Mouse (Mus musculus): ENCODE measurements around the gene C8g. TPM values are rescaled to one million over a fixed set of nuclear protein-coding genes. Genes with fewer than 3 reads are reported as not detected.

Gene C8g
- polyA plus RNA-seq, 1 experiment from 2014 or later: 5.9 TPM

- Histone ChIP-seq H3K4me2 (ENCODE audit: low read length) (no peak overlapping the region), H3K27me3 (ENCODE audit: control insufficient read depth, insufficient read depth, low read depth, low read length) (no peaks in the 10 kb centered on the region), H3K4me3 (ENCODE audit: low read depth, low read length) (no peak overlapping the region), H3K9ac (ENCODE audit: low read depth, low read length) (no peak overlapping the region), H3K27ac (ENCODE audit: low read length) (no peak overlapping the region), H3K9me3 (replicated peaks; ENCODE audit: control insufficient read depth, low read length, poor library complexity, severe bottlenecking) (no peaks in the 10 kb centered on the region), H3K4me1 (ENCODE audit: control insufficient read depth, insufficient read depth, low read length) (no peaks in the 10 kb centered on the region), H3K36me3 (ENCODE audit: control insufficient read depth, insufficient read depth, low read length) (no peaks in the 10 kb centered on the region)
- 88% methylated on average over 8 of the region's 8 CpGs for WGBS
- ATAC-seq: no peak
These were observed 24.0 kb downstream of the C8g start for GRCm38 (mm10) chr2:25477541-25477940.

- Histone ChIP-seq H3K9ac (ENCODE audit: low read depth, low read length) (no peak overlapping the region), H3K27ac (ENCODE audit: low read length) (no peak overlapping the region), H3K27me3 (ENCODE audit: control insufficient read depth, insufficient read depth, low read depth, low read length) (no peaks in the 10 kb centered on the region), H3K4me2 (ENCODE audit: low read length) (no peak overlapping the region), H3K36me3 (ENCODE audit: control insufficient read depth, insufficient read depth, low read length) (no peaks in the 10 kb centered on the region), H3K9me3 (replicated peaks; ENCODE audit: control insufficient read depth, low read length, poor library complexity, severe bottlenecking) (no peaks in the 10 kb centered on the region), H3K4me1 (ENCODE audit: control insufficient read depth, insufficient read depth, low read length) (no peaks in the 10 kb centered on the region), H3K4me3 (ENCODE audit: low read depth, low read length) (no peak overlapping the region)
- ATAC-seq: no peak
- 76% methylated on average over 2 of the region's 2 CpGs for WGBS
These were observed 29.0 kb downstream of the C8g start for GRCm38 (mm10) chr2:25472550-25472949.

- H3K27me3 ChIP-seq (ENCODE audit: control insufficient read depth, insufficient read depth, low read depth, low read length): no peaks in the 10 kb centered on the region
- no peak within 1 kb of the TSS for H3K9ac ChIP-seq (ENCODE audit: low read depth, low read length)
- no peaks in the 10 kb centered on the region for H3K36me3 ChIP-seq (ENCODE audit: control insufficient read depth, insufficient read depth, low read length)
- WGBS: 68% methylated on average over 6 of the region's 6 CpGs
- no peak within 1 kb of the TSS for H3K4me2 ChIP-seq (ENCODE audit: low read length)
- no peaks in the 10 kb centered on the region for H3K4me1 ChIP-seq (ENCODE audit: control insufficient read depth, insufficient read depth, low read length)
- ATAC-seq: no peak
- H3K4me3 ChIP-seq (ENCODE audit: low read depth, low read length): no peak within 1 kb of the TSS
- H3K27ac ChIP-seq (ENCODE audit: low read length): 0 out of 2 replicates have a peak within 1 kb of the TSS, but pooled peaks have one; percentile 15
- H3K9me3 ChIP-seq (replicated peaks; ENCODE audit: control insufficient read depth, low read length, poor library complexity, severe bottlenecking): no peaks in the 10 kb centered on the region
These were observed 31.6 kb downstream of the C8g start, which contains the start of gene Ptgds for GRCm38 (mm10) chr2:25469969-25470368. TSS of gene Ptgds (minus strand) at chr2:25470046.

GRCm38 (mm10) chr2:25468962-25469915 lies 32.3 kb downstream of the C8g start:
- H3K27ac ChIP-seq (ENCODE audit: low read length): 0 out of 2 replicates have a peak overlapping the region, but pooled peaks have one; percentile 15
- H3K4me2 ChIP-seq (ENCODE audit: low read length): no peak overlapping the region
- ATAC-seq: peak; percentile 41
- no peaks in the 10 kb centered on the region for H3K27me3 ChIP-seq (ENCODE audit: control insufficient read depth, insufficient read depth, low read depth, low read length)
- no peaks in the 10 kb centered on the region for H3K4me1 ChIP-seq (ENCODE audit: control insufficient read depth, insufficient read depth, low read length)
- H3K9ac ChIP-seq (ENCODE audit: low read depth, low read length): no peak overlapping the region
- no peaks in the 10 kb centered on the region for H3K36me3 ChIP-seq (ENCODE audit: control insufficient read depth, insufficient read depth, low read length)
- H3K9me3 ChIP-seq (replicated peaks; ENCODE audit: control insufficient read depth, low read length, poor library complexity, severe bottlenecking): no peaks in the 10 kb centered on the region
- H3K4me3 ChIP-seq (ENCODE audit: low read depth, low read length): no peak overlapping the region
- 72% methylated on average over 10 of the region's 10 CpGs for WGBS

- Histone ChIP-seq H3K9ac (ENCODE audit: low read depth, low read length) (no peak overlapping the region), H3K4me3 (ENCODE audit: low read depth, low read length) (no peak overlapping the region), H3K9me3 (replicated peaks; ENCODE audit: control insufficient read depth, low read length, poor library complexity, severe bottlenecking) (no peaks in the 10 kb centered on the region), H3K27ac (ENCODE audit: low read length) (no peak overlapping the region), H3K4me2 (ENCODE audit: low read length) (no peak overlapping the region), H3K36me3 (ENCODE audit: control insufficient read depth, insufficient read depth, low read length) (no peaks in the 10 kb centered on the region), H3K27me3 (ENCODE audit: control insufficient read depth, insufficient read depth, low read depth, low read length) (no peaks in the 10 kb centered on the region), H3K4me1 (ENCODE audit: control insufficient read depth, insufficient read depth, low read length) (no peaks in the 10 kb centered on the region)
- no peak for ATAC-seq
- 73% methylated on average over 14 of the region's 14 CpGs for WGBS
These were observed 33.8 kb downstream of the C8g start for GRCm38 (mm10) chr2:25467606-25468303.

GRCm38 (mm10) chr2:25465816-25466635 lies 35.5 kb downstream of the C8g start:
- Histone ChIP-seq H3K4me3 (ENCODE audit: low read depth, low read length) (no peak overlapping the region), H3K27ac (ENCODE audit: low read length) (0 out of 2 replicates have a peak overlapping the region, but pooled peaks have one; percentile 17), H3K9me3 (replicated peaks; ENCODE audit: control insufficient read depth, low read length, poor library complexity, severe bottlenecking) (no peaks in the 10 kb centered on the region), H3K27me3 (ENCODE audit: control insufficient read depth, insufficient read depth, low read depth, low read length) (no peaks in the 10 kb centered on the region), H3K9ac (ENCODE audit: low read depth, low read length) (0 out of 2 replicates have a peak overlapping the region, but pooled peaks have one; percentile 5), H3K4me2 (ENCODE audit: low read length) (no peak overlapping the region), H3K36me3 (ENCODE audit: control insufficient read depth, insufficient read depth, low read length) (no peaks in the 10 kb centered on the region), H3K4me1 (ENCODE audit: control insufficient read depth, insufficient read depth, low read length) (peaks cover 6% of the 10 kb centered on the region)
- 42% methylated on average over 10 of the region's 10 CpGs for WGBS
- no peak for ATAC-seq

- no peak for ATAC-seq
- WGBS: 92% methylated on average over 2 of the region's 2 CpGs
These were observed 36.3 kb downstream of the C8g start for GRCm38 (mm10) chr2:25465256-25465655.

GRCm38 (mm10) chr2:25463630-25464029 lies 37.9 kb downstream of the C8g start:
- Histone ChIP-seq H3K36me3 (ENCODE audit: control insufficient read depth, insufficient read depth, low read length) (peaks cover 9% of the 10 kb centered on the region), H3K9me3 (replicated peaks; ENCODE audit: control insufficient read depth, low read length, poor library complexity, severe bottlenecking) (no peaks in the 10 kb centered on the region), H3K27me3 (ENCODE audit: control insufficient read depth, insufficient read depth, low read depth, low read length) (no peaks in the 10 kb centered on the region), H3K9ac (ENCODE audit: low read depth, low read length) (no peak overlapping the region), H3K27ac (ENCODE audit: low read length) (no peak overlapping the region), H3K4me1 (ENCODE audit: control insufficient read depth, insufficient read depth, low read length) (peaks cover 22% of the 10 kb centered on the region), H3K4me2 (ENCODE audit: low read length) (no peak overlapping the region), H3K4me3 (ENCODE audit: low read depth, low read length) (no peak overlapping the region)
- no peak for ATAC-seq
- WGBS: 92% methylated on average over 3 of the region's 3 CpGs

More at GRCm38 (mm10) chr2:25465256-25465655, 36.3 kb downstream of the C8g start:
- Histone ChIP-seq H3K27me3 (ENCODE audit: control insufficient read depth, insufficient read depth, low read depth, low read length) (no peaks in the 10 kb centered on the region), H3K4me3 (ENCODE audit: low read depth, low read length) (no peak overlapping the region), H3K27ac (ENCODE audit: low read length) (no peak overlapping the region), H3K4me2 (ENCODE audit: low read length) (no peak overlapping the region), H3K4me1 (ENCODE audit: control insufficient read depth, insufficient read depth, low read length) (peaks cover 6% of the 10 kb centered on the region), H3K9me3 (replicated peaks; ENCODE audit: control insufficient read depth, low read length, poor library complexity, severe bottlenecking) (no peaks in the 10 kb centered on the region), H3K36me3 (ENCODE audit: control insufficient read depth, insufficient read depth, low read length) (no peaks in the 10 kb centered on the region), H3K9ac (ENCODE audit: low read depth, low read length) (no peak overlapping the region)

All from midbrain, embryonic 16.5 days (tissue).